Mouse (Mus musculus) heart, postnatal 10 days (tissue): ENCODE measurements at regions not wholly inside any gene's neighbourhood (a gene's known extent, or its start where the extent isn't known, plus 50 kb on each side); places are given as distances from the start of the nearest gene placed in this dataset.
"Not testable (repeated sequence)": the region's sequence is repeated elsewhere in the genome, so short reads cannot be mapped to it uniquely, and the experiment has no call there.

Source experiments
- DNase-seq, 2 experiments: peaks; one replicate each; pipeline ENCODE4 v3.0.0; 2021
- intact Hi-C: fragments of 180-260 bp; cut with DNase I; formaldehyde crosslinking; loops from one replicate; pipeline ENCODE4 v1.15.1; 2025

GRCm38 (mm10) chrX:65778656-65779370, 525.2 kb downstream of the 4930447F04Rik start:
- intact Hi-C loops, DNase-seq: not testable (repeated sequence)

GRCm38 (mm10) chrX:65769861-65770260, 534.2 kb downstream of the 4930447F04Rik start:
- intact Hi-C loops: no loop called here
- no peak for DNase-seq

GRCm38 (mm10) chrX:65734577-65734976, 569.4 kb downstream of the 4930447F04Rik start:
- intact Hi-C loops: no loop called here
- peak in 1 of 2 experiments; percentile 6 for DNase-seq

GRCm38 (mm10) chrX:65715562-65715961, 588.5 kb downstream of the 4930447F04Rik start:
- intact Hi-C loops: no loop called here
- DNase-seq: peak in 1 of 2 experiments; percentile 0
